Mouse (Mus musculus) cerebellum, adult 9-10 months (tissue): Measurements from ENCODE around the gene Anks1b.
A peak's percentile ranks its signal among the peaks of the same experiment; 100 is the strongest.

Source experiments
- DNase-seq: peaks from one replicate; pipeline ENCODE4 v3.0.0; 2022

Anks1b gene

GRCm38 (mm10) chr10:90688153-90688552, 814.8 kb downstream of the Anks1b start:
- no peak for DNase-seq

- peak; percentile 62 for DNase-seq
These were observed 815.5 kb downstream of the Anks1b start for GRCm38 (mm10) chr10:90688696-90689252.

- peak; percentile 85 for DNase-seq
These were observed 816.7 kb downstream of the Anks1b start for GRCm38 (mm10) chr10:90689854-90690513.

- peak; percentile 65 for DNase-seq
These were observed 823.4 kb downstream of the Anks1b start for GRCm38 (mm10) chr10:90696687-90697086.

GRCm38 (mm10) chr10:90697413-90697812, 824.1 kb downstream of the Anks1b start:
- no peak for DNase-seq

GRCm38 (mm10) chr10:90699211-90699610, 825.9 kb downstream of the Anks1b start:
- no peak for DNase-seq

GRCm38 (mm10) chr10:90704602-90705001, 831.3 kb downstream of the Anks1b start:
- no peak for DNase-seq

- DNase-seq: no peak
These were observed 835.7 kb downstream of the Anks1b start for GRCm38 (mm10) chr10:90708822-90709601.

- DNase-seq: no peak
These were observed 836.3 kb downstream of the Anks1b start for GRCm38 (mm10) chr10:90709602-90709931.

GRCm38 (mm10) chr10:90717961-90718360, 844.7 kb downstream of the Anks1b start:
- DNase-seq: no peak

- DNase-seq: no peak
These were observed 845.4 kb downstream of the Anks1b start for GRCm38 (mm10) chr10:90718684-90719083.

GRCm38 (mm10) chr10:90719996-90720395, 846.7 kb downstream of the Anks1b start:
- no peak for DNase-seq

GRCm38 (mm10) chr10:90723071-90723494, 849.8 kb downstream of the Anks1b start:
- no peak for DNase-seq

GRCm38 (mm10) chr10:90723941-90724341, 850.6 kb downstream of the Anks1b start:
- DNase-seq: no peak

GRCm38 (mm10) chr10:90724931-90725330, 851.6 kb downstream of the Anks1b start:
- DNase-seq: peak; percentile 46

- DNase-seq: peak; percentile 89
These were observed 855.4 kb downstream of the Anks1b start for GRCm38 (mm10) chr10:90728401-90729358.

GRCm38 (mm10) chr10:90729527-90729926, 856.2 kb downstream of the Anks1b start:
- DNase-seq: peak; percentile 62

GRCm38 (mm10) chr10:90732823-90733222, 859.5 kb downstream of the Anks1b start:
- DNase-seq: no peak

GRCm38 (mm10) chr10:90733632-90734031, 860.3 kb downstream of the Anks1b start:
- peak; percentile 70 for DNase-seq

- DNase-seq: no peak
These were observed 865.2 kb downstream of the Anks1b start for GRCm38 (mm10) chr10:90738475-90738874.

GRCm38 (mm10) chr10:90740956-90741355, 867.6 kb downstream of the Anks1b start:
- no peak for DNase-seq

- DNase-seq: no peak
These were observed 878.6 kb downstream of the Anks1b start for GRCm38 (mm10) chr10:90751889-90752288.

- peak; percentile 80 for DNase-seq
These were observed 879.8 kb downstream of the Anks1b start for GRCm38 (mm10) chr10:90753106-90753505.
